Mouse (Mus musculus) gastrocnemius, postnatal 4 days (tissue): ENCODE measurements around the gene Igdcc3. TPM values are rescaled to one million over a fixed set of nuclear protein-coding genes. Genes with fewer than 3 reads are reported as not detected.

Source experiments
- DNase-seq, 2 experiments: peaks; one replicate each; pipeline ENCODE4 v3.0.0; 2021 to 2022; ENCODE audit warnings: low spot score in 2 of 2, mixed read lengths in 2 of 2
- total RNA-seq, 2 experiments: library from RNA; stranded (reverse); gene quantifications; 2 replicates each; pipeline ENCODE4 v1.2.3; 2021

Gene Igdcc3
- total RNA-seq, 2 experiments from 2014 or later, result 0.88 to 0.91 TPM

DNA sequence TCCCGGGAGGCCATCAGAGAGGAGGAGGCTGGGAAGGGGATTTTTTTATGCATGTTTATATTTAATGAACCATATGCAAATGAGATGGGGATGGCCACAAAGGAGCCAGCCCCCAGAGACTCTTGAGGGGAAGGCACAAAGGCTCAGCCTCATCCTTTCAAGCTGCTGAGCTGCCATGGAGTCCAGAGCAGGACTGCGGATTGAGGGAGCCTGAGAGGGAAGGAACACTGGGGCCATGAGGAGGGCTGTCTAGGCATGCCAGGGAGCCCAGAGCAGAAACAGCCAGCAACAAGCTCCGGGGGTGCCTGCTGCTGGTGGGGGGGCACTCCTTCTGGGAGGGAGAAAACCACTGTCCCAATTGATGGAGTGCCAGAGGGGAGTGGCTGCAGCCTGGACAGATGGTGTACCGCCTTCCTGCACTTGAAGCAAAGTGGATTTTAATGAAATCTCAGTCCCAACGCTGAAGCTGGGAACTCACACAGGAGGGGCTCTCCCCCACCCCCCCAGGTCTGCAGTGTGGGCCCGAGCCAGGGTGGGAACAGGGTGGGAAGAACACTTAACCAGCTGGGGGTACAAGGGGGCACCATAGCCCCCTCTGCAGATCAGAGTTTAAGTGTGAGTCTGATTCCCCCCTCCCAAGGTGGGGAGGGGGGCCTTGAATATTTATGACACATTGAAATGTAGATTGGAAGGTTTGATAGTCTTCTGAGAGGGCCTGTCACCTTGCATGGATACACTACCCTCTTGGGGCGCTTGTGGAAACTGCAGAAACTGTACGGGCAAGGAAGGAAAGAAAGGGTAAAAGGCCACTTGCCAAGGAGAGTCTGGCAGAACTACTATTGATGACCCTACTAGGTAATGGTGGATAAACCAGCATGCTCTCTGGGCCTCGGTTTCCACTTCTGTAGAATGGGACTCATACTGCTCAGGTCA is 35.2 kb downstream of the Igdcc3 start:
- no peak for DNase-seq

DNA sequence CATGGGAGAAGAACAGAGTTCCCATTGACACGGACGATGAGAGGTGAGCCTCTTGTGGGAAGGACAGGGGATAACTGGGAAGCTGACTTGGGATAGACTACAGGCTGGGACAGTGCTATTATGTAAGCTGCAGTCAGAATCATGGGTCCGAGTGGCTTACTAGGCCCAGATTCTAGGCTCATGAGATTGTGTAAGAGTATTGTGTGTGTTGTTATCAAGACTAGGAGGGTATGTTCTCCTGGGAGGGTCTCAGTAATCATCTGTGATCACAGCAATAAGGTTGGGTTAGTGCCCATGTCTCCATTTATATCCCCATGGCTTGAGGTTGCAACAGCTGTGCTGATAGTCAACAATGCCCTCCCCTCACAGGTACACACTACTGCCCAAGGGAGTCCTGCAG is 36.5 kb downstream of the Igdcc3 start:
- no peak for DNase-seq

DNA sequence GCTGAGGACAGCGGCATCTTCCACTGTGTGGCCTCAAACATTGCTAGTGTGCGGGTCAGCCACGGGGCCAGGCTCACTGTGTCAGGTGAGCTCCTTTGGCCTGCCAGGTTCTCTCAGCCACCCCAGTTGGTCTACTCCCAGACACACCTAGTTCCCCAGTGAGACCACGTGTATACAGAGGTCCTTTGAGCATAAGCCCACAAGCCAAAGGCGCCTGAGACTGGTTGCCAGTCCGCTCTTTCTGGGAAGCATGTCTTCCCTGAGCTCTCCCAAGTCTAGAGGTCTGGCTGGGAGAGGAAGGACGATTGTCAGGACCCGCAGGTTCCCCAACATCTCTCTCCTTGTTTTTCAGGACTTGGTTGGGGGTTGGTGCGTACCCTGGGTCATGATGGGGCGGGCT is 36.9 kb downstream of the Igdcc3 start:
- DNase-seq, result no peak

DNA sequence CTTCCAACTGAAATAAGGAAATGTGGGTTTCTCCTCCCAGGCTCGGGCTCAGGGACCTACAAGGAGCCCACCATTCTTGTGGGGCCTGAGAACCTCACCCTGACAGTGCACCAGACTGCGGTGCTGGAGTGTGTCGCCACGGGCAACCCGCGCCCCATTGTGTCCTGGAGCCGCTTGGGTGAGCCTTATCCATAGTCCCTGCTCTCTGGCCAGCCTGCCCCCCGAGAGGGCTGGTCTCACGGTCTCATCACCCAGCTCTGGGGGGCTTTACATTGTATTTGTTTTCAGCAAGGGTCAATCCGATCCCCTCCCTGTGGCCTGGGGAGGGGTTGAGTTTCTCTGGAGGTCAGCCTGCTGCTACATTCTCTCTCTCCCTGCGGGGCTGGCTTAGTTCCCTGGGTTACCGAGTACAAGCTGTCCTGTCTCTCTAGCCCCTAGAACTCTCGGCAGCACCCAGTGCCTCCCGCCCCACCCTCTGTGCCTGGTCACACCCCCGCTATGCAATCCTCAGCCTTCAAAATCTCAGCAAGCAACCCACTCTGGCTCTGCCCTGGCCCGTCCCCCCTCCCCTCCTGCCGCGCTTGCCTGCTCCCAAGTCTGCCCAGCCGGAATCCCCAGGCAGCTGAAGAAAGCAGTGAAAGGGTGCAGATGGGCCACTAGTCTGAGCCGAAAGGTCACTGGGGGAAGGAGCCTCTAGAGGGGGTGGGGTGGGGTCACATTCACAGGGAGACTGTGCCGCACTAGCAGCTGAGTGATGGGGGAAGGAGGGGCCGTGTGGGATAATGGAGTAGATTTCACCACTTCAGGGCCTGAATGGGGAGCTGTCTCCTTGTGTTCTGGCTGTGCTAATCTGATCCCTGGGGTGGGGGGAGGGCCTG is 37.6 kb downstream of the Igdcc3 start:
- no peak for DNase-seq

DNA sequence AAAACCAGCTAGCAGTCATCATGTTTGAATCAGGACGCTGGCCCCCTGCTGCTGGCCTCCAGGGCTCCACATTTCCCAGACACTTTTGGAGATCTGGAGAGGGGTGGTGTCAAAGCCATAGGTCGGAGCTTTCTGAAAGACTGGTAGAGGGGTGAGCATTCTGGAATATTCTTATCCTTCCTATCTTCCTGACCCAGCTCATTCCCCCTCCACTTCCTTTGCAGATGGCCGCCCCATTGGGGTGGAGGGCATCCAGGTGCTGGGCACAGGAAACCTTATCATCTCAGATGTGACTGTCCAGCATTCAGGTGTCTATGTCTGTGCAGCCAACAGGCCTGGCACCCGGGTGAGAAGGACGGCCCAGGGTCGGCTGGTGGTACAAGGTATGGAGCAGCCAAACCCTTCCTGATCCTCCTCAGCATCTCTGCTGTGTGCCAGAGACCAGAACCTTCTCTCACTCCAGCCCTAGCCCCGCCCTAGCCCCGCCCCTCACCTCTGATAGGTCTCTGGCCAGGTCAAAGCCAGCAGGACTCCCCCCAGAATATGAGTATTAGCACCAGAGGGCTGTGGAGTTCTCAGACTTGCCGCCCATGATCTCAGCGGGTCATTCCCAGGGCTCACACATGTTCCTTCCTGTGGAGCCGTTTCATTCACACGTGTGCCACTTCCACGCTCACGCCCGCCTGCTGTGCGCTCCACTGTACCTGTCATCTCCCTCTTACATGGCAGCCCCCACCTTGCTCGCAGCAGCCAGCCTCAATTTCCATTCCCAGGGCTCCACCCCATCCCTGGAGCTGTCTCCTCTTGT is 39.0 kb downstream of the Igdcc3 start:
- no peak for DNase-seq

DNA sequence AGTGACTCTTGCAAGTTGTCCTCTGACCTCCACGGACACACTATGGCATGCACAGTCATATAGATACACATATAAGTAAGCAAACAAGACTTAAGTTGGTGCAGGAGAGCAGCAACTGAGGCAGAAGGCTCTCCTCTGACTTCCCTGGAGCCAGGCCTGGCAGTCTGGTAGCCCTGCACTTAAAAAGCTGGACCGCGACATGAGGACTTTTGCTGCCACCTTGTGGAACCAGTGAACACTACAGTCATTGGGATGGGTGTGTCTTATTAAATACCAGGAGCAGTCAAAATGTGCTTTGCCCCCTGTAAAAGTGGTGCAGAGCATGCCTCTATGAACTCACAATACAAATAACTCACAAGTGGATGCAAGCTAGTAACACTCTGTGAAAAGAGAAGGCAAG is 47.6 kb downstream of the Igdcc3 start:
- peak; percentile 67 to 77 for DNase-seq

DNA sequence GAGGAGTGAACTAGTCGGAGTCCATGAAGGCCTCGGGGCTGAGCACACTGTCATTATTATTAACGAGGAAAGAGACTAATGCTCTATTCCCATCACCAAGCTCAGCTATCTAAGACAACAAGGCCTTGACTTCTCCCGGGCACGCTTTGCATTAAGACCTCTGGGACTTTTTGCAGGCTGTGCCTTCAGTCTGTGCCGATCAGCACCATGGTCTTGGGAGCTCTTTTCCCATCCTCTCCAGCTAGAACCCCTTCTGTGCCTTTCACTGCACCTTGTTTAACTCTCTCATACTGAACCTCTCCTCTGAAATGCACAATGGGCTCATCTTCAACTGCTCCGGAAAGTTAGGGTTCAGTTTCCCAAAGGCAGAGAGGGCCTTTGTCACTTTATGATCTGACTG is 49.3 kb downstream of the Igdcc3 start:
- DNase-seq, result no peak

DNA sequence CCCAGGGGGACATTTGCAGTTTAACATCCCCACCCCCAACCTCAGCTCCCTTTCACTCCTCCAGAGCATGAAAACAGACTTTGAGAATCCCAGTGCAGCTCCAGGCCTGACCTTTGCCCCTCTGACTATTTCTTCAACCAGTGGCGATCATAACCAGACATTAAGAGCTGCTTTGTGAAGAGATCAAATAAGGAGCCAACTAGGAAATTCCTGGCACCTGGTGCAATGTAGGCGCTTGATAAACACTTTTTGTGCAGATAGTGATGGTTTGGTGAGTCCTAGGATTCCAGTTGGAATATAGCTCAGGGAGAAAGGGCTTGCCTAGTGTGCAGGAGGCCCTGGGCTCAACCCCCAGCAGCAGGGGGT is 50.4 kb downstream of the Igdcc3 start:
- DNase-seq, result no peak

DNA sequence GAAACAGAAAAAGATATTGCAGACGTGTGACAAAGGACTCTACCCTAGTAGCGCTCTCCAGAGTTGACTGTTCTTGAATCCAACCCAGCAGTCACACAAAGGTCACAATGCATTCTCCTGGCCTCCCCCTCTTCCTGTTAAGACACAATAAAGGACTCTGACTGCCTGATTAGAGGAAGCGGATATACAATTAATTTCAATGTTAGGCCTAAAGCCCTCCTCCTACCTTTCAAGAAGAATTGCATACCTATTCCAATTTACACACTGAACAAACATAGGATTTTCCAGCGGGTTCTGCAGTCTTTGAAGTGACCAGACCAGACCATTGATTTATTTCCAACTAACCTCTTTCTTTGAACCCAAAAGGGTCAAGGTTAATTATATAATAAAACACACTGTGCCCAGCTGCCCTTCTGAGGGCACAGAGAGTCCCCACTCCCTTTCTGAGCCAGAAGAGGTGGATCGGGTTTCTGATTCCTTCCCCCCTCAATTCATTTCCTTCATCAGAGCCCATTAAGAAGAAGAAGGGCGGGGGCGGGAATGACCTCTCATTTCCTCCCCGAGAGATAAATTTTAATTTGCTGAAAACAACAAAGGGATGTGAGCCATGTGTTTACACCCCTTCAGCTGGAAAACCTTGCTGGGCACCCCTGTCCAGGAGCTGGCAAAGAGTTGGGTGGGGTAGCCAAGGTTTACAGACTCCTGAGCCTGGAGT is 50.9 kb downstream of the Igdcc3 start:
- no peak for DNase-seq

DNA sequence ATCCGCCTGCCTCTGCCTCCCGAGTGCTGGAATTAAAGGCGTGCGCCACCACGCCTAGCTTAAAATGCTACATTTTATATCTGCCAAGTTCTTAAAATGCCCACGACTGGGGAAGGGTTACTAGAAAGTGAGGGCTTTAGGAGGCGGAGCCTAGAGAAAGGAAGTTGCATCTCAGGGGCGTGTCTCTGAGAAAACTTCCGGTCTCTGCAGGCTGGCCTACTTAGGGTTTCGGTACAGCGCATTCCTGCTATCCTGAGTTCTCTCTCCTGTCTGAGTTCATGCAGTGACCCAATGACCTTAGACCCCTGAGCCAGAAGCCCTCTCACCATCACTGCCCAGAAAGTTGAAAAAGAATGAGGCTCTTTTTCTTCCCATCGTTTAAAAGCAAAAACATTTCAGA is 52.2 kb downstream of the Igdcc3 start:
- DNase-seq, result no peak

DNA sequence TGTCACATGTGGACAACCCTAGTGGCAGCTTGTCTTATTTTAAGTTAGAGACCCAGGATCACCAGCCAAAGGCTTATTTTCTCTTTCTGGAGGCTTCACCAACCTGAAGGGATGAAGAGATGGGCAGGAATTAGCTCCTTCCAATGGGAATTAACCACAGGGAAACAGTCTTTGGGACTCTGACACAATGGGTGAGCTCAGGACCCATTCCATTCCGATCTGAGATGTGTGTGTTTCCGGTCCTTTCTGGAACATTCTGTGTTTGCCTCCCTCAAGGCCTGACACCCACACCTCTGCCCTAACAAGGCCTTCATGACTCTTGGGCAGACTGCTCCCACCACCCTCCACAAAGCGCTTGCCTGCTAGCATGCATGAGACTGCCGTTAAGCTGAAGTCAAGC is 54.1 kb downstream of the Igdcc3 start, which contains the start of gene Parp16:
Gene Parp16, plus strand, starts transcription at position 301 of the 400 bp plus-strand sequence.
- no peak for DNase-seq

DNA sequence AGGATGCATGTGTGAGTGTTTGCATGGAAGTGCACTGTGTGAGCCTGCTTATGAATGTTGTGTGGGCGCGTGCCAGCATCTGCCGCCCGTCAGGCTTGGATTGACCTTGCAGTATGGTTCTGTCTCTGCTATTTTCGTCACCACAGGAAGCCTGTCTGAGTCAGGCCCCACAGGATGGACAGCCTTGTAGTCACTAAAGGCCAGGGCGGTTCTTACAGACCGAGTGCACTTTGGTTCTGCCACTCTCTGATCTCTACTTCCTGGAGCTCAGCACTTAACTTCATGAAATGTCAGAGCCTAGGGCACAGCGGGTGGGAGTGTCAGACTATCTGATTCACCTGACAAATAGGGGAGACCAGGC is 54.6 kb downstream of the Igdcc3 start:
- DNase-seq, result no peak

DNA sequence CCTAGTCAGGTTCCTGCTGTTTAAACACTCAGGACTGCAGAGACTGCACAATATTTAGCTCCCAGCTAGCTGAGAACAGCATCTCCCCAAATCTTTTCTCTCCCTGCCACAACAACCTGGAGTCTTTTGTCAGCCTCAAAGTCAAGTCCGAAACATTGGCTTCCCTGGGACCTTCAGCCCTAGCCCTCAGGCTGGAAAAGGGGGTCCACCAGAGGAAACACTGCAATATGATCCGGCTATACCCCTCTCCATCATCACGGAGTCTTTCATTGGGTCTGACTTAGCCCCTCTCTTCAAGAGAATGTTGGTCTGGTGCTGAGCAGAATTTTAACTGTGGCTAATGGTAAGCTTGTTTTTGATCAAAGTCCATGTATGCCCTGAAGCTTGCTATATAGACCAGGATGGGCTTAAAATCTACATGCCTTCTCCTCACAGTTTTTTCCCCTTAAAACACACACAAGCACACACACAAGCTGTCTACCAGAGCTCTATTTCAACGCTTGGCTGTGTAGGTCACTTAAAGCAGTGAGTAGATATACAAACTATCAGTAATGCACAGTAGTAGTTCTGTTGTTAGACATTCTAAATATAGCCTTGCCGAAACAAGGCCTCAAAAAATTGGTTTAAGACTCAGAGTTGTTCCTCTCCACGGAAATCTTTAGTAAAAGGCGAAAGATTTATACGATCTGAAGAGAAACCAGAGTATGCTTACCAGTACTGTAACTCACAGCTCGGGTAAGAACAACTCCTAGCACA is 55.2 kb downstream of the Igdcc3 start:
- DNase-seq, result no peak

DNA sequence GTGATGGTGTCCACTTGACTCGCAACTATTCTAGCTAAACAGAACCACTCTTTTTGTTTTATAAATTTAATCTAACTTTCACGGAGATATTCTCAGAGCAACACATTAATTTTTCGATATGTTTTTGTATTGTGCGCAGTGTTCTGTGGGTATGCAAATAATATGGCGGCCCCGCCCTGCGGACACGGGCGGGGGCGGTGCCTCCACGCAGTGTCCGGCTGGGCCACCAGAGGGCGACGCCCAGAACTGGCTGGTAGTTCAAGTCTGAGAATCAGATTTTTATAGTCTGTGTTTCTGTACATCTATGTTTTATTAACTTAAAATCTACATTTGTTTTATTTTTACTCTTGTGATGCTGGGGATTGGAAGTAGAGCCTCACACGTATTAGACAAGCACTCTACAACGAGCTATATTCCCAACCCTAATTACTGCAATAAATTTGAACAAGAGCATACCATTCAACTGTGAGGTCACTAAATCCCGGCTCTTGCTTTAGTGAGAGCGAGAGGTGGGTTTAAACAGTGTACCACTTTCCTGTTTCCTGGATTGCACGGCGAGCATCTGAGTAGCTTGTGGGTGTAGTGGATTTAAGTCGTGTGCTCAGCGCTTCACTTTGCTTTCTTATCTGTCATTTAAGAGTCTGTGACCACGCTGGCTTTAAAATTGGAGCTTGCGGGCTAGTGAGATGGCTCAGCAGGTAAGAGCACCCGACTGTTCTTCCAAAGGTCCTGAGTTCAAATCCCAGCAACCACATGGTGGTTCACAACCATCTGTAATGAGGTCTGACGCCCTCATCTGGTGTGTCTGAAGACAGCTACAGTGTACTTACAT is 56.0 kb downstream of the Igdcc3 start:
- DNase-seq, result peak; percentile 92 to 96

DNA sequence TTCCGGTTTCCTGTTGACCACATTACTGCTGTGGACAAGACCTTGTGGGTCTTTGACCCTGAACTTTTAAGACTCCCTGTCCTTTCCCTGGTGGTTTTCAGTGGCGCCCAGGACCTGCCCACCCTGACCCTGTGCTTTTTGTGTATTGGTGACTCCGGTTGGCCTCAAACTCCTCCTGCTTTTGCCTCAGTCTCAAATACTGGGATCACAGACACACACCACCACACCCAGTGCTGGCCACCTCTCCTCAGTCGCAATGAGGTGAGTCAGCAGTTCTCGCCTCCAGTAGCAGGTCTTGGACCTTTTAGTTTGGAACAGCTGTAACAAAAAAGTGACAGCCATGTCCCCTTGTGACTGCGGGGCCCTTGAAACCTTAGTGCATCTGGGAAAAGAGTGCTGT is 56.8 kb downstream of the Igdcc3 start:
- DNase-seq, result no peak

DNA sequence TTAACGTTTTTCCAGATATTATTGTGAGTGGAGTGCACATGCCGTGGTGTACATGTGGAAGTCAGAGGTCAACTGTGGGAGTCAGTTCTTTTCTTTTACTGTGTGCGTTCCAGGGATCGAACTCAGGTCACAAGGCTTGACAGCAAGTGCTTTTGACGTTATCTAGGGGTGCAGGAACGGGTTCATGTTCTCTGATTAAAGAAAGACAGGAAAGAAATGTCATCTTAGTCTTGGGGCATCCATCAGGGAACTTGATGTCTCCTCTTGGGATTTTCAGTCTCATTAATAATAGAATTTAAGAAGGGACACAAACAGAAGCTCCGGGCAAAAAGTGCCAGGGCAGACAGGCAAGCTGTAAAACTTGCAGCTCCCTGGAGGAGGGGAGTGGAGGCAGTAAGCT is 58.7 kb downstream of the Igdcc3 start:
- DNase-seq, result no peak

DNA sequence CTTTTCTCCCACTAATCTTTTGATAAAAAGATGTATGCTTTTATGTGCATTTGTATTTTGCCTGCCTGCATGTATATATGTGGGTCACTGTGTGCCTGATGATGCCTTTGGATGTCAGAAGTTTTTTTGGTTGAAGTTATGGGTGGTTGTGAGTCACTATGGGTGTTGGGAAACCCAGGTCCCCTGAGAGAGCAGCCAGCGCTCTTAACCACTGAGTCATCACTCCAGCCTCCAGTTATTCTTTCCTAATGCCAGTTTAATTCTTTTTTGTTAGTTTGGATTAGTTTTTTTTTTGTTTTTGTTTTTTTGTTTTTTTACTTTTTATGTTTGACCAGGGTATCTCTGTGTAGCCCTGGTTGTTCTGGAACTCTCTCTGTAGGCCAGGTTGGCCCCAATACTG is 59.6 kb downstream of the Igdcc3 start:
- no peak for DNase-seq

DNA sequence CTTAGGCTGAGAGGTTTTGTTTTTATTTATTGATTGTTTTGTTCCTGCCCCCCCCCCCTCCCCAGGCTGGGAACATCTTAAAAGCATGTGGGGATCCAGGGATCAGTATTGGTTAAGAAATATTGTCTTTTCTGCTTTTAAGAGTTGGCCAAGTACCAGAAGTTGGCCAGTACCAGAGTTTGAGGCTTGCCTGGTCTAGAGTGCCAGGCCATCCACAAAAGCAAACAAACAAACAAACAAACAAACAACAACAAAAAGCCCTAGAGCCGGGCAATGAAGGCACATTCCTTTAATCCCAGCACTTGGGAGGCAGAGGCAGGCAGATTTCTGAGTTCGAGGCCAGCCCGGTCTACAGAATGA is 60.0 kb downstream of the Igdcc3 start:
- DNase-seq, result no peak
